Mouse (Mus musculus) gastrocnemius, adult 18-20 months (tissue): ENCODE measurements around the gene Slc19a3. TPM values are rescaled to one million over a fixed set of nuclear protein-coding genes. Genes with fewer than 3 reads are reported as not detected.
"Not testable (repeated sequence)": the region's sequence is repeated elsewhere in the genome, so short reads cannot be mapped to it uniquely, and the experiment has no call there.

ENCODE experiments used
- DNase-seq: peaks from one replicate; pipeline ENCODE4 v3.0.0; 2021; ENCODE audit warnings: low spot score
- total RNA-seq, 2 experiments: library from RNA; stranded (reverse); gene quantifications; 2 replicates each; pipeline ENCODE4 v1.2.3; 2021

The Slc19a3 gene
- total RNA-seq, 2 experiments from 2014 or later = not detected

DNA sequence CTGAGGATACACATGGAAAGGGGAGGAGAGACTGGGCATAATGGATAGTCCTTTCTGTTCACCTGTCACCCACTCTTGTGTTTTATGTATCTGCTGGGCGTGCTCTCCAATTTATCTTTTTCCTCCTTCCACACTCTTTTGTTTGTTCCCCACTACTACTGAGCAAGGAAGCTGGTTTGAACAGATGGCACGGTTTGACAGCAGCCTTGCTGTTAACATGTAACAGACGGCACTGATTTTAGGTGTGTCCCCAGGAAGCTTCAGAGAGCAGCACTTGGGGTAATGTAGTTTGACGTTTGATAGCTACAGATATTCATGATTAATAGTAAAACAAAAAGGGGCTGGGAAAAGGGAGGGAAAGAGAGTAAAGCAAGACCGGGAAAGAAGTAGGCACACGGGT lies 30.8 kb downstream of the Slc19a3 start:
- no peak for DNase-seq

DNA sequence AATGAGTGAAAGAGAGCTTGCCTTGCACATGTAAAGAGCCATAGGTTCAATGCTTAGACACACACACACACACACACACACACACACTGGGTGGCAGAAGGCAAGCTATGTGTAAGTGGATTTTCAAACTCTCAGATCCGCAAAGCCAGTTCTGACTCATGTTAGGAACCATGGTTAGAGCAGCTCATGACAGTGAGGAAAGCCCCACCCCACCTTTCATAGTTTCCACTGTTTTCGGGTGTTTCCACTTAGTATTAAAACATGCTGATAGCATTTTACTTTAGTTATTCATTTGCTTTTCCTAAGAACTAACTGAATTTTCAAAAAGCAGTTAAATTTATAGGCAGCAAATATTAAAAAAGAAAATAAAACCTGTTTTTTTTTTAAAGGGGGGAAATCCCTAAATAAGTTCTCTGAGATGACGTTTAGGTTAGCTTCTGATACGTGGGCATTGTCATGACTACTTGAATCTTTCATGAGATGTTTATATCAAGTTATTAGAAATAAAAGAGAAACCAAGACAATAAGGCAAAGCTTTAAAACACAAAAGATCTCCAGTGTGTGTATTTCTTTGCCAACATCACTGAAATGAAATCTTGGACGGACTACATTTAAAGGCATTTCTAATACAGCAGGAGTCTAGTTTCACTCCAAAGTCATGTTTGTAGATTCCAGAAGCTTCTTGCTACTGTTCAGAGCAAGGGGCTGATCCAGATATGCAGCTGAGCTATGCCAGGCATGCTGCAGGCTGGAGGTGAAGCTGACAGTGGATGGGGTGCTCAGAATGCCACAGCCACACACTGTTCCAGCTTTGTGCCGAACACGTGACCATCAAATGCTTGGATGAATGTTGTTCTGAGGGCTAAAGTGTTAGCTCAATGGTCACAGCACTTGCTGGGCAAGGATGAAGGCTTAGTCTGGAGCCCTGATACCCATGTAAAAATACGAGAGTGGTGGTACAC lies 31.7 kb downstream of the Slc19a3 start:
- no peak for DNase-seq

DNA sequence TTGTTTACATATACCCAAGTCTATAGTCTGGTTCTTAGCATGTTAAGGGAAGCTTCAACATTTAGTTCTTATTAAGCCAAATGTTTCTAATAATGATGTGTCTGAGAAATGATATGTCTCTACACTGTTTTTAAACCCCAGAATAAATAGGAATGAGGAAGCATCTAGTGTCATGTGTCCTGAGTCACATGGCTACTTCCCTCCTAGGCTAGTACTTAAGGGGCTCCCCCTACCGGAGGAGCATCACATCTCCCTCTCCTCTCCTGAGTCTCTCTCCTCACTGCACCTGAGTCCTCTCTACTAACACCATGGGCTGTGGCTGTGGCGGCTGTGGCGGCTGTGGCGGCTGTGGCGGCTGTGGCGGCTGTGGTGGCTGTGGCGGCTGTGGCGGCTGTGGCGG lies 37.9 kb downstream of the Slc19a3 start, which contains the start of gene Gm47959:
Gm47959 (plus strand) TSS at position 243 of the 400 bp plus-strand sequence.
- not testable (repeated sequence) for DNase-seq

DNA sequence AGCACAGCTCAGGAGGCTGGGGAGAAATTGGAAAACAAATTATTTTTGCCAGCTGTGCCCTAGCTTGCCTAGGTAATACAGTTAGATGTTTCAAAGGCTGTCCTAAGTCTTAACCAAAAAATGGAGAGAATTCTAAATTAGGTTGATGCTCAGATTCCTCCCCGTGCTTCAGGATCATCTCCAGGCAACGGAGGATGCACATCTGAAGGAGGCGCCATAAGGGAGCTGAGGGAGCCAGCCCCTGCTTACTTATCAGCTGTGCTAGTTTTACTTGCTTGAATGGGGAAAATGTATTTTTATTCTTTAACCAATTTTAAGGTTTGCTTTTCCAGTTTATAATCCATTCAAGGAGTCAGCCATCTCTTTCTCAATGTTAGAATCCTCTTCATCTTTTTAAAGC lies 44.3 kb downstream of the Slc19a3 start:
- no peak for DNase-seq

DNA sequence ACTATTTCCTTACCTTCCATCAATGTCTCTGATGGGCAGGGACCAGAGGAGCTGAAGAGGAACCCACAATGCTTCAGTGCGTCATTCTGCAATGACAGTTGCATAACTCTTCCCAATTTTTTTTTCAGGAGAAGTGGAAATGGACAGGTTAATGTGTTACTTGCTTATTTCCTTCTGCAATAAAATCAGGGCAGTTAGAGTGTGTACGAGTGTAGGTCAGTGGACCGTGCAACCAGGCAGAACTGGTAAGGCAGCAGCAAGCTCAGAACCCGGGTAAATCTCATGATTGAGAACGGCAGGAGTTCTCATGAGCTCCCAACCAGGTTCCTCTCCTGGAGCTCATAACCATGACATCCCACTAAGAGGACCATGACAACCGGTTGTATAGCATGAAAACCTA lies 46.2 kb downstream of the Slc19a3 start:
- no peak for DNase-seq

DNA sequence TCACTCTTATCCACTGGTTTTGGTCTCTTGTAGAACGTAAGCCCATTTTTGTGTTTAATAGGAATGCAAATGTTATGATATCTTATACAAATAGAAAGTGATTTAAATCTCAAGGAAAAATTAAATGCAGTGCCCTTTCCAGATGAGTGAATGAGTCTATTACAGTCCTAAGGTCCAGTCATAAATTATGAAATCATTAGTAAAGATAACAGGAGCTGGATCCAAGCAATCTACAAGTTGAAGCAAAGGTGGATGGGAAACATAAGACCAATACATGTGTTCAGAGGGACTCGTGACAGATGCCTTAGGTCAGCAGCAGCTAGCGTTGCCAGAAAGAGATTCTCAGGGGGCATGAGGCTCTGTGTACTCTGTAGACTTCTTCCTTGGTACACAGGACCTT lies 46.7 kb downstream of the Slc19a3 start:
- no peak for DNase-seq

DNA sequence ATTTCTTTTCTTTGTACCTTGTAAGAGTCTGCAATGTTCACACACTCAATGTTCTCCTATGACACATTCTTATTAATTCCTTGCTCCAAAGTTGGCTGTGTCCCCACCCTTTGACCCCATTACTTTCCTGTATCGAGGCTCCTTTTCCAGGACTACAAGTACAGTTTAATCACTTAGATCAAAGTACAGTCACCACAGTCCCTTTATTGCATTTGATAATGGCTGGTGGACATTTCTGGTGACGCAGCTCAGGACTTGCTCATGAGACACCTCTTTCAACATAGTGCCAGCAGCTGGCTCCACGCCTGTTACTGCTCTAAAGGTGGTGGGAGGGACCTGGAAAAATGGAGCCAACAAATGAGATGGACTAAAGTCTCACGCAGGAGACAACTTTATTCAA lies 47.2 kb downstream of the Slc19a3 start:
- DNase-seq = no peak

DNA sequence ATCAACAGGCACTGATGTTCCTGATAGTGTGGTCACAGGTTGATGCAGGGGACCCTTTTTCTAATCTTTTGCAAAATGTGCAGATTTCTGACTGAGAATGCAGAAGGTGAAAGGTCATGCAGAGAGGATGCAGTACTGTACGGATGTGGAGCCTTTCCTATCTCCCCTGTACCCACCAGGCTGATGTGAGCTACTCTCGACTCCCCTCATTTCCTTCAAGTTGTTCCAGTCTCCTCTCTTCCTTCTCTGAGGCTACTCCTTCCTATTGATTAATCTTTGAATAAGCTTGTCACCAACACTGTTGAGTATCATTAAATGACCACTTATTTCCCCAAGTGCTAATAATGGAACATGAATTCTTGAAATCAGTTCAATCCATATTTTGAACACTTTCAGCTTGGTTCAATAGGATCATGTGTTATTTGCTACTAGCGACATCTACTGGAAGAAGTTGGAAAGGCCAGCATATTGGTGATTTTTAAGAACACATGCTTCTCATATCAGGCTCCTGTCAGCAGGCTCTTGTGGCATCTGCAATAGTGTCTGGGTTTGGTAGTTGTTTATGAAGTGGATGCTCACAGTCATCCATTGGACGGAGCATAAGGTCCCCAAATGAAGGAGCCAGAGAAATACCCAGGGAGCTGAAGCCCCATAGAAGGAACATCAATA lies 50.6 kb downstream of the Slc19a3 start:
- DNase-seq = peak; percentile 50

DNA sequence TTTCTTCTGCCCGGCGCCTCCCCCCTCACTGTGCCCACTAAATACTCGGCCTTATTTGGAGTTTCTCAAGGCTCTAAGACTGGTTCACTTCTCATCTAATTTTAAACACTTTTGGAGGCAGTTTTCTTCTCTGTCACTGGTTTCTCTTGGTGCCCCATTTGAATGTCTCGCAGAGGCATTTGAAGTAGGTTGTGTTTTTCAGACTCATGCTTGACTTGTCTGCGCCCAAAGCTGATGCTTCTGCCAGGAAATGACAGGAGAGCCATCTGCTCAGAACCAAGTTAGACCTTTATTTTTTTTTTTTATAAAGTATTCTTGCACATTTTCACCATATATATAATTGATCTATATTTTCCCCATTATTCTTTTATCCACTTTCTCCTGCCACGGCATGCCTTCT lies 51.5 kb downstream of the Slc19a3 start:
- no peak for DNase-seq

DNA sequence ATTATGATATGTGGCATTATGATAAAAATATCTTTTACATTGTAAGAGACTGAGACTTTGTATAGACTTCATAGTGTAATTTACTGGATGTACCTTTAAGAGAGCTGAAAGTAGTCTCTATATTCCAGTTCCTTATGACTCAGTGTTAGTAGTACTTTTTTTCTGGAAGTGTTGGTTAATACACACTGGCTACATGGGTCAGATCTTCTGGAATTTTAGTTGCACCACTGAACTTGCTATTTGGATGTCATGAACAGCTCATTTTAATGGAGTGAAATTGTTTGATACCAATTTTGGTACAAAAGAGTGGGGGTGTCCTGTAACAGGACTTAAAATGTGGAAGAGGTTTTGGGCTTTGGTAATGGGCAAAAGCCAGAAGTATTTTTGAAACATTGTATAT lies 60.4 kb downstream of the Slc19a3 start:
- no peak for DNase-seq

DNA sequence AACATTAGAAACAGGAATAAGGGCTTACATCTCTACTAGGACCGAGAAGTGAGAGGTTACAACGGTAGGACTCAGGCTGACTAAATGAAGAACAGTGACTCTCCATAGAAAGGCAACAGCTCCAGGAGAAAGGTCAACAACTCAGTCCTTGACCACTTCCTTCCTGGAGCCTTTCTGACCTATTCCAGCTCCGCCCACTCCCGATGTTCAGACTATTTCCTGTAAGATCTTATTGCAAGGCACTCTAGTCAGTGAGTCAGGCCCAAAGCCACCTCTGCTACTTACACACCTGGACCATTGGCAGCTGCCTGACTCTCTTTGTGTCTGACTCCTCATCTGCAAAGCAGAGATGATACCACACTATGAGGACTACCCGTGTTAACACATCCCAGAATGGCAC lies 62.5 kb downstream of the Slc19a3 start:
- DNase-seq = no peak

DNA sequence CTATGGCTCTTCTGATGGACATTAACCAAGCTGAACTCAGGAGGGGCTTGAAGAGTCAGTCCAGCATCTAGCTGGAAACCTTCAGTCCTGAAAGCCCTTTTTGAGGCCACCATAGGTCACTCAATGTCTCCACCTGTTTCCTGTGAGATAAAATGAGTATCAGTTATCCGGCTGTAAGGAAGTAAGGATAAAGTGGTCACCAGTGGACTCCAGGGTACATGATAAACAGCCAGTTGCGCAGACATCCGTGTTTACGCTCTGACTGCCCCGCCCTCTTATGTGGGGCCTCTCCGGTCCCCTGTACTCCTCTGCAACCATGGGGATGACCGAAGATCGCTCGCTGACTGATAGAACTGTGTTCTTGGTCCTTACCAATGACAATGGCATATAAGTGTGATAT lies 63.9 kb downstream of the Slc19a3 start:
- no peak for DNase-seq

DNA sequence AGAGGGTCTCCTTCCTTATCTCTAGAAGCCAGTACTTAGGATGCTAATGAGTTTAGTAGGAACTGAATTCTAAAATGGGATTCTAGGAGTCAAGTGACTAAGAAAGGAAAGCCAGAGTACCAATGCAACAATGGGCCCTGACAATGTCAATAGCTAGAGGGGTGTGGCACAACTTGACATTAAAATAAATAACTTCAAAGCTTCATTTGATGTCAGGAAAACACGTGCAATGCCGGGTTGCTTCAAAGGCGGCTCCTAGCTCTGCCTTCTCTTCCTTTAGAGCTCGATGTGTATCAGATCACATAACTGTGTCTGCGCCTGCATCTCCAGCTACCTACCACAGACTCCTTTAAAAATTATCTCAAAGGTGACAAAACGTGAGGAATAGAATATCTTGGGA lies 64.3 kb downstream of the Slc19a3 start:
- no peak for DNase-seq

DNA sequence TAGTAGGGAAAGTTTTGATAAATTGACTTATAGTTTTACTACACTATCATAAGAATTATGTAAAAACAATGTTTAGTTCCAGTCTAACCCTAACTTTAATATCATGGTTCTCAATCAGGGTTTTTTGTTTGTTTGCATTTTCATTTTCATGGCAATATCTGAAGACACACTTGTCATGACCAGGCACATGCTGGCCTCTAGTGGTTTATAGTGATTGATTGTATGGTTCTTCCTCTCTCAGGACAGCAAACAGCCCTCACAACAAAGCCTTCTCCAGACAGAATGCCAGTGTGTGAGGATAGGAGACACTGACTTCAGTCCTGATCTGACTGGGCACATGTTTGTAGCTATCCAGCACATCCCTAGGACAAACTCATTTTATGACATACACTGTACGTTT lies 65.0 kb downstream of the Slc19a3 start:
- DNase-seq = no peak

DNA sequence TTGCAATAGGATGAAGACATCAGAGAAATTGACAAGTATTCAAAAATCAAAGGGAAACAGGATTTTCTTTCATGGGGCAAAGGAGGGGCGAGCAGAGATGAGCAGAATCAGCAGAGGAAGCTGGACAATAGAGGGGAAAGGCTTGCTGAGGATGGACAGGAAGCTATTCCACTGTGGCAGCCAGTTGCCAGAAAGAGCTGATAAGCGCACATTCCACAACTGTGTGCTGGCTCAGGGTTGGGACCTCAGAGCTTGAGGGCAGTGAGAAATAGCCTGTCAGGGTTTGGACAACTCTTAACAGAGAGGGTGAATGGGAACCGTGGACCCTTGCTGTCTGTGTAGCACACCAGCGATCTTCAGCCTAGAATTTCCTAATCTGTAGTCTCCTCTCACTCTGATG lies 66.2 kb downstream of the Slc19a3 start:
- DNase-seq = no peak

DNA sequence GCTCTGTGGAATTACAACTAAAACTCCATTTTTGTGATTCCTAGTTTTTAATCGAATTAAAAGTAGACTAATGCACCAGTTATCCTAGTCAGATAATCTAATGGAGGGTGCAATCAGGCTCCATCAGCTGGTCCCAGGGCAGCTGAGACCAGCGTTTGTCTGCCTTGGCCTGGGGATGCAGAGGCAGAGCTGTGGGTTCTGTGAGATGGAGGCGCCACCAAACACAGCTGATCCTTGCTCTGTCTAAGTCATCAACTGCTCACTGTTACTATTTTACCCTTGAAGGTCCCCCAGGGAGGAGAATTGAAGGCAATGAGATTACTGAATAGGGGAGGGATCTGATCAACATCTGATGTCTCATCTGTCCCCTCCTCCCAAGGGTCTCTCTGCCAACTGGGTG lies 71.8 kb downstream of the Slc19a3 start:
- no peak for DNase-seq

Other genes with a start within 250 kb of the Slc19a3 start
- gene Agfg1, start 199.0 kb downstream of the Slc19a3 start, total RNA-seq = 10 to 100 TPM; 20.4 to 23.4 TPM
- not detected for gene A030005L19Rik, start 125.1 kb downstream of the Slc19a3 start, total RNA-seq
- not detected for gene A030014E15Rik, start 113.5 kb downstream of the Slc19a3 start, total RNA-seq
- gene Gm6217, start 107.0 kb downstream of the Slc19a3 start, total RNA-seq = not detected
- not detected for gene A030003K21Rik, start 95.1 kb downstream of the Slc19a3 start, total RNA-seq
- gene Gm7544, start 82.4 kb downstream of the Slc19a3 start, total RNA-seq = not detected
- gene Gm47955, start 78.2 kb downstream of the Slc19a3 start, total RNA-seq = not detected
- not detected for gene Gm47959, start 37.9 kb downstream of the Slc19a3 start, total RNA-seq
- not detected for gene Krtap28-10, start 4.0 kb upstream of the Slc19a3 start, total RNA-seq
- not detected for gene Gm47969, start 6.5 kb upstream of the Slc19a3 start, total RNA-seq
- not detected for gene A030005K14Rik, start 20.9 kb upstream of the Slc19a3 start, total RNA-seq
- gene Krtap28-13, start 22.5 kb upstream of the Slc19a3 start, total RNA-seq = not detected
- gene Ccl20, start 78.3 kb upstream of the Slc19a3 start, total RNA-seq = not detected
- not detected for gene Daw1, start 121.3 kb upstream of the Slc19a3 start, total RNA-seq